Mouse (Mus musculus): ENCODE data around the gene Elmsan1. TPM values are rescaled to one million over a fixed set of nuclear protein-coding genes. Genes with fewer than 3 reads are reported as not detected.
A peak's percentile ranks its signal among the peaks of the same experiment; 100 is the strongest.

The Elmsan1 gene
- polyA plus RNA-seq, 1 experiment from 2014 or later, result 7.0 TPM

DNA sequence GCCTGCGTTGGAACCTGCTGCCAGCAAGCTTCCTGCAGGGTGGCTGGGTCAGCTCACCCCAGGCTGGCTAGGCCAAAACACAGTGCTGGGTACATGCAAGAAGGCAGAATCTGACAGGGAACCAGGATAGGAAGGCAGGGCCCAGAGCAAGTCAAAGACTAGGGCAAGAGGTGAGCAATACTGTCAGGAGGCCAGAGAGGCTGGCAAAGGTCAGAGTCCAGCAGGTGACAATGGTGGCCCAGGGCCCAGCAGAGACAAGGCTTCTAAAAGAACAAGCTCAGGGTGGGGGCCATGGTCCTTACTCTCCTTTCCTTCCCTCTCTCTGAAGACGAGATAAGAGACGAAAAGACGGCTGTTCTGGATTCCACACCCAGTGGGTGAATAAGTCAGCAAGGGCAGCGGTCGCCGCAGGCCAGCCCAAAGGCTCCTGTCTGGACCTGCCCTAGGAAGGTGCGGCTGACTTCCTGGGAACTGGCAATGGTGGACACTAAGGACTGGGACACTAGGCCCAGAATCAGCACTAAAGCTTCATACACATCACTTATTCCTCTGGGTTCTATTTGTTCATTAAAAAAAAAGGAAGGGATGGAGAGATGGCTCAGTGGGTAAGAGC, 14.9 kb upstream of the Elmsan1 start:
- no peak overlapping the region for H3K9ac ChIP-seq (replicated peaks)
- WGBS, result 85% methylated on average over 8 of the region's 8 CpGs
- H3K36me3 ChIP-seq, result no peaks in the 10 kb centered on the region
- H3K27ac ChIP-seq, result no peak overlapping the region
- H3K27me3 ChIP-seq, result no peaks in the 10 kb centered on the region
- no peaks in the 10 kb centered on the region for H3K4me1 ChIP-seq (replicated peaks)
- ATAC-seq (ENCODE audit: insufficient number of reproducible peaks, insufficient read depth, low FRiP score, low TSS enrichment, low read depth), result no peak
- H3K9me3 ChIP-seq, result no peaks in the 10 kb centered on the region
- no peak overlapping the region for H3K4me2 ChIP-seq
- no peak overlapping the region for H3K4me3 ChIP-seq (replicated peaks)

DNA sequence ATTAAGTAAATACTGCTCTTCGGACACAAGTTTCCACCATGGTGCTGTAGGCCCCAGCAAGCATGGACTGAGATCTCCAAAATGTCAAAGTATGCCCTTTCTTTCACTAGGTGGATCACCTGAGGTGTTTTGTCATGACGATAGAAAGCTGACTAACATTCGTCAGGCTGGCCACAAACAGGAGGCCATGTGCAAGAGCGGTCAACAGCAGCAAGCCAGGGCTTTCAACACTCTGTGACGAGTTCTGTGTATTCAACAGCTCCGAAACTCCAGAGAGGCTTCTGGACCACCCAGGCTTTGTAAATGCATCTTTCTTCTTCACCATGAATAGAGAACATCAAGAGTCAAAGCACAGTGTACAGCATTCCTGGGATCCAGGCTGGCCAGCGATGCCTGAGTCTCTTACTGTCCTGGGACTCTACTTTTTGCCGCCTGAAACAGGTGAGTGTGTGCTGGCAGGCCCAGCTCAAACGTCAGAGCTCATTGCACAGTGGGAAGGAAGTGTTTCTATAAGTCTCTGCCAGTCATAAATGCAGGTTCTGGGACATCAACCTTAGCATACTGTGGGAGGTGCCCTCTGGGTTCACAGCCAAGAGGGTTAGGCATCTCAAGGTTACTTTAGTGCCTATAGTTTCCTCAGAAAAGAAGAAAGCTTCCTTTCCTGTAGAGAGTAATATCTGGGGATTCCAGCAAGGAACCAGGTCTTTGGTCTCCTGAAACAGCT, 7.6 kb upstream of the Elmsan1 start:
- Histone ChIP-seq H3K27ac (no peak overlapping the region), H3K36me3 (no peaks in the 10 kb centered on the region), H3K9me3 (no peaks in the 10 kb centered on the region), H3K4me3 (replicated peaks) (no peak overlapping the region), H3K27me3 (no peaks in the 10 kb centered on the region), H3K4me1 (replicated peaks) (0 out of 2 replicates have a peak, but pooled peaks cover 3% of the 10 kb centered on the region), H3K4me2 (no peak overlapping the region), H3K9ac (replicated peaks) (no peak overlapping the region)
- no peak for ATAC-seq (ENCODE audit: insufficient number of reproducible peaks, insufficient read depth, low FRiP score, low TSS enrichment, low read depth)
- 84% methylated on average over 9 of the region's 9 CpGs for WGBS

DNA sequence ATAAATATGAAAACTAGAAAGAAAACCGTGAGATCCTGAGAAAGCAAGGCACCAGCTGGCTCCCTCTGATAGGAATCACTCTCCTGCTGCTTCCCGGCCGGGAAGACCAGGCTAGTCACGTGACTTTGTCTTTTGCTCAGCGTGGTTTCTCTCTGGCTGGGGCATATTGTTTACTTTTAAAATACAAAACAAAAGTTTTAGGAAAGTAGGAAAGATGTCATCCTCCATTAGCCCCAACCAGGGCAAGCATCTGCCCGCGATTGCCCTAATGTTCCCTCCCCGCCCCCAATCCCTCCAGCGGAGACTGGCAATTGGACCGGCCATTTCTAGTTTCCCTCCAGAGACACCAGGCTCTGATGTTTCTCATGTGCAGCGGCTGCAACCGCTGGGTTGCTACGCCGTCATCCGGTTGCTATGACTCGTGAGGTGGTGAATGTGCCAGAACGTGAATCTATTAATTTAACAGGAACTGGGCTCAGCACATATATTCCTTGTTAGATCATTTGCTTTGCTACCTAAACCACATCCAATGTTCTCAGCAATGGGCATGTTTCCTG, 3.8 kb upstream of the Elmsan1 start:
- H3K9me3 ChIP-seq, result no peaks in the 10 kb centered on the region
- H3K4me3 ChIP-seq (replicated peaks), result peak overlapping the region; percentile 36
- no peak overlapping the region for H3K27ac ChIP-seq
- peak overlapping the region; percentile 62 for H3K4me2 ChIP-seq
- H3K36me3 ChIP-seq, result no peaks in the 10 kb centered on the region
- peak overlapping the region; percentile 40; the same call in 1 of the 2 replicates for H3K9ac ChIP-seq (replicated peaks)
- ATAC-seq (ENCODE audit: insufficient number of reproducible peaks, insufficient read depth, low FRiP score, low TSS enrichment, low read depth), result no peak
- WGBS, result 2% methylated on average over 17 of the region's 17 CpGs
- H3K27me3 ChIP-seq, result peaks cover 10% of the 10 kb centered on the region; the same call in 1 of the 2 replicates
- H3K4me1 ChIP-seq (replicated peaks), result peaks cover 19% of the 10 kb centered on the region

- H3K4me3 ChIP-seq (replicated peaks), result no peak overlapping the region
- no peak overlapping the region for H3K9ac ChIP-seq (replicated peaks)
- H3K4me2 ChIP-seq, result no peak overlapping the region
- peaks cover 10% of the 10 kb centered on the region; the same call in 1 of the 2 replicates for H3K27me3 ChIP-seq
- H3K4me1 ChIP-seq (replicated peaks), result peaks cover 31% of the 10 kb centered on the region
- WGBS, result 76% methylated on average over 14 of the region's 14 CpGs
- no peak overlapping the region for H3K27ac ChIP-seq
- H3K36me3 ChIP-seq, result no peaks in the 10 kb centered on the region
- no peaks in the 10 kb centered on the region for H3K9me3 ChIP-seq
- no peak for ATAC-seq (ENCODE audit: insufficient number of reproducible peaks, insufficient read depth, low FRiP score, low TSS enrichment, low read depth)
Observed at GRCm38 (mm10) chr12:84220951-84221891, 2.5 kb upstream of the Elmsan1 start.

DNA sequence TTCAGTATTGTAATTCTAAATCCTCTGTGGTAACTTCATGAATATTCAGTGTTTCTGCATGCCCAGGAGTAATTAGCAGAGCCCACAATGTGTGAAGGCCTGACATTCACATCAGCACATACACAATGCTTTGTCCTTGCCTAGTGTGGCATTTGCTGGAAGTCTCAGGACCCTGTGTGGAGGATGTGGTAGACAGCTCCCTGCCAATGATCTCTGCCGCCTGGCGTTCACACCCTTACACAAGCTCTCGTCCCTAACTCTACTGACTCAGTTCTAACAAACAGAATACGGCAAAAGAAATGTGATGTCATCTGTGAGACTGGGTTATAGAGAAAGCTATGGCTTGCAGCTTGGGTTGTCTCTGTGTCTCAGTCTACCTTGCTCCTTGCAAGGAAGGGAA, 1.8 kb upstream of the Elmsan1 start:
- no peaks in the 10 kb centered on the region for H3K9me3 ChIP-seq
- peaks cover 38% of the 10 kb centered on the region for H3K4me1 ChIP-seq (replicated peaks)
- no peak overlapping the region for H3K9ac ChIP-seq (replicated peaks)
- no peak overlapping the region for H3K27ac ChIP-seq
- H3K4me2 ChIP-seq, result no peak overlapping the region
- no peak for ATAC-seq (ENCODE audit: insufficient number of reproducible peaks, insufficient read depth, low FRiP score, low TSS enrichment, low read depth)
- WGBS, result 78% methylated on average over 4 of the region's 4 CpGs
- no peaks in the 10 kb centered on the region for H3K36me3 ChIP-seq
- peaks cover 10% of the 10 kb centered on the region; the same call in 1 of the 2 replicates for H3K27me3 ChIP-seq
- H3K4me3 ChIP-seq (replicated peaks), result no peak overlapping the region

DNA sequence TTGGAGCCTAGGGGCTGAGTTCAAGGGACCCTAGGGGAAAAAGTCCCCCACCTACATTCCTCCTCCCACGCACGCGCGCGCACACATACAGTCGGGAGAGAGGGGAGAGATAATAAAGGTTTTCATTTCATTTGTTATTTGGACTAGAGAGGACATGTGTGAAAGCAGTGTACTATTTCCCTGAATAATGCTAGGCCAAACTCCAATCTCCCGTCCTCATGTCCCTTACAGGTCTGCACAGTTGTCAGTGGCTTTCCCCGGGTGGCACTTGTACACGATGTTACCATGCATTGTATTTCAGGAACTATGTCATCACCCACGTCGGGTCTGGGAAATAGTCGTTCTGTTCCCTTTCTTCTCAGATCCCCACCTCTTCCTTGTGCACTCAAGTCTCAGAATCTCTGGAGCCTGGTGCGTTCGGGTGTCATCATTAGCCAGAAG, 460 bp upstream of the Elmsan1 start:
- Histone ChIP-seq H3K4me1 (replicated peaks) (peaks cover 52% of the 10 kb centered on the region), H3K27me3 (peaks cover 10% of the 10 kb centered on the region; the same call in 1 of the 2 replicates), H3K9ac (replicated peaks) (peak overlapping the region; percentile 87), H3K9me3 (no peaks in the 10 kb centered on the region), H3K27ac (peak overlapping the region; percentile 94), H3K36me3 (no peaks in the 10 kb centered on the region), H3K4me2 (peak overlapping the region; percentile 80), H3K4me3 (replicated peaks) (peak overlapping the region; percentile 84)
- no peak for ATAC-seq (ENCODE audit: insufficient number of reproducible peaks, insufficient read depth, low FRiP score, low TSS enrichment, low read depth)
- 3% methylated on average over 14 of the region's 14 CpGs for WGBS

GRCm38 (mm10) chr12:84217508-84218131, 1.1 kb downstream of the Elmsan1 start:
- H3K36me3 ChIP-seq, result no peaks in the 10 kb centered on the region
- H3K4me2 ChIP-seq, result peak overlapping the region; percentile 80
- H3K9me3 ChIP-seq, result no peaks in the 10 kb centered on the region
- peaks cover 10% of the 10 kb centered on the region; the same call in 1 of the 2 replicates for H3K27me3 ChIP-seq
- ATAC-seq (ENCODE audit: insufficient number of reproducible peaks, insufficient read depth, low FRiP score, low TSS enrichment, low read depth), result no peak
- H3K4me1 ChIP-seq (replicated peaks), result peaks cover 60% of the 10 kb centered on the region
- 4% methylated on average over 21 of the region's 21 CpGs for WGBS
- peak overlapping the region; percentile 94 for H3K27ac ChIP-seq
- peak overlapping the region; percentile 87 for H3K9ac ChIP-seq (replicated peaks)
- H3K4me3 ChIP-seq (replicated peaks), result peak overlapping the region; percentile 84

- peak overlapping the region; percentile 87; the same call in 1 of the 2 replicates for H3K9ac ChIP-seq (replicated peaks)
- 36% methylated on average over 4 of the region's 4 CpGs for WGBS
- H3K4me2 ChIP-seq, result peak overlapping the region; percentile 80
- peaks cover 63% of the 10 kb centered on the region for H3K4me1 ChIP-seq (replicated peaks)
- H3K36me3 ChIP-seq, result no peaks in the 10 kb centered on the region
- peaks cover 10% of the 10 kb centered on the region; the same call in 1 of the 2 replicates for H3K27me3 ChIP-seq
- peak overlapping the region; percentile 84 for H3K4me3 ChIP-seq (replicated peaks)
- no peaks in the 10 kb centered on the region for H3K9me3 ChIP-seq
- no peak for ATAC-seq (ENCODE audit: insufficient number of reproducible peaks, insufficient read depth, low FRiP score, low TSS enrichment, low read depth)
- H3K27ac ChIP-seq, result 0 out of 2 replicates have a peak overlapping the region, but pooled peaks have one; percentile 94
Observed at GRCm38 (mm10) chr12:84217111-84217507, 1.6 kb downstream of the Elmsan1 start.

GRCm38 (mm10) chr12:84215758-84216440, 2.8 kb downstream of the Elmsan1 start:
- WGBS, result 38% methylated on average over 11 of the region's 11 CpGs
- Histone ChIP-seq H3K36me3 (no peaks in the 10 kb centered on the region), H3K4me3 (replicated peaks) (no peak overlapping the region), H3K4me1 (replicated peaks) (peaks cover 69% of the 10 kb centered on the region), H3K27me3 (peaks cover 6% of the 10 kb centered on the region; the same call in 1 of the 2 replicates), H3K9ac (replicated peaks) (no peak overlapping the region), H3K4me2 (peak overlapping the region; percentile 30), H3K9me3 (no peaks in the 10 kb centered on the region), H3K27ac (peak overlapping the region; percentile 82)
- ATAC-seq (ENCODE audit: insufficient number of reproducible peaks, insufficient read depth, low FRiP score, low TSS enrichment, low read depth), result no peak

Data from limb, embryonic 12.5 days (tissue).